Mouse (Mus musculus) cerebellum, adult 2 months (tissue): Measurements from ENCODE around the gene Gng7.

Source experiments
- CTCF ChIP-seq: fragments of 200-500 bp; IDR thresholded peaks from 2 replicates; pipeline ENCODE4 v1.5.1; 2011; ENCODE audit warnings: low read depth, mild to moderate bottlenecking, control low read depth, low read length, moderate library complexity, borderline replicate concordance; ENCODE audit not compliant: insufficient read depth
- POLR2A ChIP-seq: fragments of 200-500 bp; IDR thresholded peaks from 2 replicates; pipeline ENCODE4 v1.6.1; 2011; ENCODE audit warnings: low read length, control low read depth, borderline replicate concordance; ENCODE audit not compliant: insufficient read depth

- TF ChIP-seq CTCF (no peak), POLR2A (no peak)
These were observed 41.0 kb downstream of the Gng7 start for GRCm38 (mm10) chr10:80973722-80974121.
